Mouse (Mus musculus) adrenal gland, postnatal 14 days (tissue): Measurements from ENCODE around the gene Gm10271. TPM values are rescaled to one million over a fixed set of nuclear protein-coding genes. Genes with fewer than 3 reads are reported as not detected.

ENCODE experiments used
- DNase-seq: peaks from one replicate; pipeline ENCODE4 v3.0.0; 2021; ENCODE audit warnings: mixed read lengths
- long read RNA-seq, 2 experiments: library from polyadenylated mRNA; stranded (forward); transcript quantifications; one replicate each; pipeline ENCODE4 v2.0.0; 2021
- total RNA-seq: library from RNA; stranded (reverse); gene quantifications from 2 replicates; pipeline ENCODE4 v1.2.3, GENCODE M21; 2021

Gene Gm10271
- total RNA-seq = not detected in 2 replicates
- long read RNA-seq, experiment 1 = 0 reads
- long read RNA-seq, experiment 2 = 0 reads

DNA sequence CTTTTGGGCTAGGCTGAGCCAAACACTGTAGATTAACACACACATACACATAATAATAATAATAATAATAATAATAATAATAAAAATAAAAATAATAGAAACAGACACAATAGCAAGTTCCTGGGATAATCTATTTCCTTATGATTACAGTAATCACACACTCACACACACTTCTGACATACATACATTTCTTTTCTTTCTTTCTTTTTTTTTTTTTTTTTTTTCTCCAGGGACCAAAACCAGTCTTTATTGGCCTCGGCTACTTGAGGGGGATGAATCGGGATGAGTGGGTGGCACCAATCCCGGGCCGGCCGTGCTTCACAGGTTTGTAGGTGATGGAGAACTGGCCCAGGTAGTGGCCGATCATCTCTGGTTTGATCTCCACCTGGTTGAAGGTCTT is at the start of gene Gm10271:
Gm10271 (minus strand) TSS at position 101 of the 400 bp plus-strand sequence.
- DNase-seq = no peak

DNA sequence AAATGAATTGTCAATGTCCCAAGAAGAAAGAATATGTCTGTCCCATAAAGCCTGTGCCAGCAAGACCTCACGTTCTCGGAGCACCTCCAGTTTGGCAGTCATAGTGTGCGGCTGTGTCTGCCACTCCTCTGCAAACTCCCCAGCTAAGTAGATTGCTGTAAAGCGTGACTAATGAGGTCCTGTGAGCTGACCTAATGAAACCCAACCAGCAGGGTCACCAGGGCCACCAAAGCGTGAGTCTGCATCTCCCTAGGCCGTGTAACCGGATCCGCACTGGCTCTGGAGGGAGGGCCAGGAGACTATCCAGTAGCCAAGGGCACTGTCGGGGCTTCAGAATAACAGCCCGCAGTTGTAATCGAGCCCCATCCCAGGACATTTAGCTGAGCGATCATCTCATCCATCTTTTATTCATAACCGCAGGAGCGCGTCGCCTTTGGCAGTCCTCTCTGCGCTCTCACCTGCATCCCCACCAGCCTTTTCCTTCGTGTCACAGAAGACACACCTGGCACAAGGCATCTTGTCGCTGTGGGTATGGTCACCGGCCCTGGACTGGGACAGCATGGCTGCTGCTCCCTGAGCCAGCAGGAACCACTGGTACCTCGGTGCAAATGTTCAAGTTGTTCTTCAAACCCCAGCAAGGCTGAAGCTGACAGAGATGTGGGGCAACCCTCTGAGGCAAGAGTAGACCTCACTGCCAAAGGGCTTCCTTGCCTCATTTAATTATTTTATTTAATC is 48.8 kb upstream of the Gm10271 start:
- DNase-seq = peak; percentile 35

DNA sequence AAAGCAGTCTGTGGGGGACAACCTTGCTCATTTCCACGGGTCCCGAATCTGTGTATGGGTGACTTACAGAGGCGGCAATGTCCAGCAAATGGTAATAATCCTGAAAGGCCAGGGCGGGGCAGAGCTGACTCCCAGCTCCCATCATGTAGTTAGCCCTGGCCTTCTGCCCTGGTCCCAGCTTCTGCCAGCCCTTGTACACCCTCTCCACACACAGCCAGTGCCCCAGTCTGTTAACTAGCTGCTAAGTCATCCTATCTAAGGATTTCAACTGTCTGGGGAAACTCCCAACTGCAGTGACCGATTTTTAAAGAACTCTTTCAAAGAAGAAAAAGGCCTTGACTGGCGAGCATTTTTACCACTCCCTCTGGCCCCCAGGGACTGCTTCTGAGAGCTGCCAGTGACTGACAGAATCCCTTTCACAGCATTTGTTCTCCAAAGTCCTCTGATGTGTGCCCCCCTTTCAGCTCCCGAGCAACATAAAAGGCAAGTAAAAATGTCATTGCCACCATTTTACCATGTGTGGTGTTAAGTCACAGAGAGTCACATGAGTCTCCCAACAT is 46.0 kb upstream of the Gm10271 start:
- no peak for DNase-seq

DNA sequence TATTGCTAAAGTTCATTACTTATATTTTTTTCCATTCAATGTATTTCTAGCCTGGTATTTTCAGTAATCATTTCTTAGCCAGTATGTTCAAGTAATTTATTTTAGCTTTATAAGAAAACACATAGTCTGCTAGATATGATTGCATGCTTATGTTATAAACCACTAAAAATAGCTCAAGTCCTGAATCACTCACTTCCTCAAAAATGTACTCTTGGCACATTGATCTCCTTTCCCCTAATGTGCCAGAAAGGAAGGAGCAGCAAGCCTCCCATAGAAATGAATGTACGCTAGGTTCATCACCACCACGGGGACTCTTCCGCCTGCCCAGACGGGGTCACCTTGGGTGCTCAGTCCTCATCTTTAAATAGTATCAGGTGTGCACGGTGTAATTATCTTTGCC is 42.2 kb upstream of the Gm10271 start:
- no peak for DNase-seq

DNA sequence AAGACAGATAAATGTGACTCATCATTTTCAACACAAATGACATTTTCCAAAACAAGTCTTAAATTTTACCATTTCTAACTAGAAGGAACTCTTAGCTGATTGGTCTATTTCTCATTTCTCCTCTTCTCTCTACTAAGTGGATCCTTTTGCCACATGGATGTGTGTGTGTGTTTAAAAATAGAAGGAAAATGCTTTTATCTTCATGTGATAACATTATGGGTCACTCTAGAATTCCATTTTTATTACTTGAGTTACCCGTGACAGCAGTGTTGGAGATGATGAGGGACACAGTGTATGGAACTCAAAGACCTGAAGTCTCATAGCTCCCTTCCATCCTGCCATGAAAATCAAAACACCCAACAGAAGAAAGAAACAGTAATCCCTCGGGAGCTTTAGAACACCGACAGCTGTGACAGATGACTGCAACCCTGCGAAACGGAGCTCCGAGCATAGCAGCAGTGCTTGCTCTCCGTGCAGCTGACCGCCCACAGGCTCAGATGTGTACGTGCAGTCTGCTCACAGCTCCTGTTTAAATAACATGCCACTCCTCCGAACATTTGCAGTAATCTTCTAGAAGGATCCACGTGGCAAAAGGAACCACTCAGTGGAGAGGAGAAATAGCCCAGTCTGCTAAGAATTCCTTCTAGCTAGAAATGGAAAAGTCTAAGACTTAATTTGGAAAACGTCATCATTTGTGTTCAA is 41.4 kb upstream of the Gm10271 start:
- peak; percentile 26 for DNase-seq

DNA sequence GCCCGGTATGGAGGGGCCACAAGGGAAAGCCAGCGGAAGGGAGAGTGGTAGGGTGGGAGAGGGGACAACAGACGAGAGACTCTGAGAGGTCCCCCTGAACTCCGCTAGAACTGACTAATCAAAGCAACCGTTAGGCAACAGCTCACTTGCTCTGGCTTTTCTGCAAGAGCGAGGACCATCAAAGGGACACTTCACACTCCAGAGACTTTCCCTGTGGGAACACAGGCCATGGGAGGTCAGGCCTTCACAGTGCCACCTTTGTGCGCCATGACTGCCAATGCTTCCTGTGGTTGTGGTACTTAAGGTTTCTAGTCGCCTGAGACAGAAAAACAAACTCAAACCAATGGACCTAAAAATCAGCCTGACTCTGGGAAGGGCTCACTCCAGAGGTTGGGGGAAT is 38.6 kb upstream of the Gm10271 start:
- no peak for DNase-seq

DNA sequence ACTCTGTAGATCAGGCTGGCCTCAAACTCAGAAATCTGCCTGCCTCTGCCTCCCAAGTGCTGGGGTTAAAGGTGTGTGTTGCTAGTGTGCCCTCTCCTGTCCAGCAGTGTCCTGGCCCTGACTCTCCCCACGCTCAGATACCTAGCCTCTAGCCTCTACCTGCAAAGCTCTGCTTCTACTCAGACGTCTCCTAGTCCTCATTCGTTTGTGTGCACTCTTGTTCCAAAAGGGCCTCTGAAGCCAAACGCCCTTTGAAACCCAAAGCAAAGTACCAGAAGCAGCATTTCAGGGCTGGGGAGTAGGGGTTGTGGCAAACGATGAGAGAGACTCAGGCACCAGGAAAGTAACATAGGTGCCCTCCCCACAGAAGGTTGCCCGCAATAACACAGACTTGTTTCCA is 37.3 kb upstream of the Gm10271 start:
- DNase-seq = no peak

DNA sequence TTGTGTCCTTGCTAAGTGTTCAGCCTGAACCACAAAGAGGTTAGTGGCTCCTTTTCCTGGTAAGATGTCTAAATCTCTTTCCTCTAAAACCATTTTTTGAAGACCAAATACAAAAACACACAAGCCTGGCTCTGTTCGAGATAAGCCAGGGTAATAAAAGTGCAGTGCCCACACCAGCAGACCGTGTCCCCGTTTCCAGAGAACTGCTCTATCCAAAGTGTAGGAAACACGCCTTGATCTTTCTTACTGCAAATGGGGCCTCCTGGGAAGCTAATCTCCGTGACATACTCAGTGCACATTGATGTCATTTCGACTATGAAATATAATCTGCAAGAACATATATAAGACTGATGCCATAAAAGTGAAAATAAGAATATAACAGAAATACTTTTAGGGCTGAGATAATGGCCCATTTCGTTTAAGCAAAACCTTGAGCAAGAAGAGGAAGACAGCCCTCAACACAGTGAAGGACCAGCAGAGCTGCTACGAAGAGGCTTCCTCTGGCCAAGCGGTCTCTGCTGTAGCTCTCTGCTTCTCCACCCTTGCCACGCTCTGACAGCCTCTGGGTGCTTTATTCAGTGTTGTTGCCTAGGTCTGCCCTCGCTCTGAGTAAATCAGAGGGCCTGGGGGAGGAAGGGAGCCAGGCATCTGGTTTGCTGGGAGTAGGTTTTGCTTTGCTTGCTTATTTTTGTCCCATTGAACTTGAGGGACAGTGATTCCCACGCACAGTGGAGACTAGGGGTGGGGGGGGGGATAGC is 33.5 kb upstream of the Gm10271 start:
- no peak for DNase-seq

DNA sequence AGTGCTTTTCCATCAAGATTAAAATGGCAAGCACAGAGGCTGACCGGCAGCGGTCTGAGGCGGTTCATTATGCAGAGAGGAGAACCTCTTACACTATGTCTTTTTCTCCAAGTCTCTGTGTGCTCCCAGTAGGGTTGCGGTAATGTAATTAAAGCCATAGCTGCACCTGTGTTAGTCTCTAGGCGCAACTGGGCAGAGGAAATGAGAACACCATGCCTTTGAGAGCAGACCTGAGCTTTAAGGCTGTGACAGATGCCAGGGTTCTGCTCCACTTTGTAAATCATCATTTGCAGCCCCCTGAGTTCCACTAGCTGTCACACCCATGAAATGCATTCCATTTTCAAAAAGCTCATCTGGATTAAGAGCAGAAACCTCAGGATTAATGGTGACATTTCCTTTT is 32.3 kb upstream of the Gm10271 start:
- no peak for DNase-seq

DNA sequence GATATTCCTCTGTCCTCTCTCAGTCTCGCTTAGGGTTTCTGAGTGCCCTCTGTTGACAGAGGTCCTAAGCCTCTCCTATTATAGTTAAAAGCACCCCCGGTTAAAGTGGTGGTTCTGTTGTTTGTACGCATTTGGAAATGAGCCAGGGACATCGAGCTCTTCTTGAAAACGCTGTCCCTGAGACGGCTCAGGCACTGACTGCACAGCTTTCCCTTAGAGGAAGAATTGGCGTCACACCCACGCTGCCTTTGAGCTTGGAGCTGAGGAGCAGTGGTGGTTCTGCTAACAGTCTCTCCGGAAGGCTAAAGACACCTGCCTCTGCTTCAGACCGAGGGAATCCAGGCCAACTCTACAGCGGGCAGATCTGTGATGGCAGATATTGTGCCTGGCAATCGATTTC is 28.6 kb upstream of the Gm10271 start:
- peak; percentile 44 for DNase-seq

DNA sequence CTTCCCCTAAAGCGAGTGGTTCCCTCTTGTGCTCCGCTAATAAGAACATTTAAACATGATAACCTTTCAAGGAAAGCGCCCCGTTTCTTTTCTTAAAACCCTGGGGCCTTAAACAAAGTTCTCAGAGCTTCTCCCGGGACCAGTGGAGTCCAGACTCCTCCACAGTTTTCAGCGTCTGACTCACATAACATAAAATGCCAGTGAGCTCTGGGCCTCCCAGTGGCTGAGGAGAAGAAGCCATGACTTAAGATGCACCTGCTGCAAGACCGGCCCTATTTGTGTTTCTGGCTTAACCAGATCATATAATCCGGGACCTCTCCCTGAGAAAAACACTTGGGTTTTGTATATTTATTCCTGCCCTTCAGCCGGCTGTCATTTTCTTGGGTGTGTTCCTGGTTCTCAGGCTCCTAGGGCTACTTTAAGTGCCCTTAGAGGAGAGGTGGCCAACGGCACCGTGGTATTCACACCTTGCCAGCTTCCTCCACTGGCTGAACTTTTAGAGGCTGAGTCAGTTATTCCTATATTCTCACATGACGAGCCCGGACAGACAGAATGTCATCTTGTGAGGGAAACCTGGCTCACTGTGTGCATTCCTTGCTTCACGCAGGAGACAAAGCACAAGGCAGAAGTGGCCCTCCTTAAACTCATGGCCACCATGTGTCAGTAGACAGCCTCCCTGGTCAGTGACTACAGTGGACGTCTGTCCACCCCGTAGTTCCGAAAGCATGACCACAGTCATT is 26.5 kb upstream of the Gm10271 start:
- no peak for DNase-seq

DNA sequence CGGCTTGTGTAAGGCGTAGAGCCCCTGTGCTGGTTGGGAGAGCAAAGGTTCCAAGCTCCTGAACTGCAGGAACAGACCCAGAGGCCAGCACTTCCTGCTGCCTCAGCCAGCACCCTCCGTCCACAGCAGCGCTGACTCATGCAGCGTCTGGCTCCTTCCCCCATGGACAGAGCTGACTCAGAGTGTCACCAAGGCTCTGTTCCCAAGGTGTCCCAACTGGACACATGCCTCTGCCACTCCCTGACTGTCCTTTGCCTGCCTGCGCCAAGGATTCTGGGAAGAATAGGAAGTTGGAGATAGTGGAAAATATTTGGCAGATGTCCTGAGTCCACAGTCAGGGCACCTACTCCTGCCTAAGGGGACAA is 23.8 kb upstream of the Gm10271 start:
- DNase-seq = peak; percentile 92

DNA sequence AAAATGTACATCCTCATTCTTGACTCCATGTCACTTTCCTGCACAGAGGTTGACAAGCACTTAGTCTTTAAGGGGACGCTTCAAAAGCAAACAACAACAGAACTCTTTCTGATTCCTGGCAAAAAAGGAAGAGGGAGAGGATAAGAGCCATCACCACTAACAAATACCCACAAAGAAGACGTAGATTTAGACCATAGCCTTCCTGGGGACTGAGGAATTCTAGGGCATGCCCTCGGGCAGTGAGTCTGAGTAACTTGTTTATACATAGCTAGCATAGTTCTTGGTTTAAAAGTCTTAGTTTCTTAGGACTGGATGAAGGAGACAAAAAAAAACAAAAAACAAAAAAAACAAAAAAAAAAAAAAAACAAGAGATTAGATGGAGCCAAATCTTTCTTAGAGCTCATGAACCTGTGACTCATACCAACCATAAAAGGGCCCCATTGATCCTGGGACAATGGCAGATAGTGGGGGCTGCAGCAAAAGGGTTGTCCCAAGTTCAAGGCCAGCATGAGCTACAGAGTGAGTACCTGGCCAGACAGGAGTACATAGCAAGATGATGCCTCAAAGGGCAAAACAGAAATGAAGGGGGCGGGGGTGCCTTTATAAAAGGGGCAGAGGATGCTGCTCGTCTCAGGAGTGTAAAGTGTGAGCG is 23.3 kb upstream of the Gm10271 start:
- no peak for DNase-seq

DNA sequence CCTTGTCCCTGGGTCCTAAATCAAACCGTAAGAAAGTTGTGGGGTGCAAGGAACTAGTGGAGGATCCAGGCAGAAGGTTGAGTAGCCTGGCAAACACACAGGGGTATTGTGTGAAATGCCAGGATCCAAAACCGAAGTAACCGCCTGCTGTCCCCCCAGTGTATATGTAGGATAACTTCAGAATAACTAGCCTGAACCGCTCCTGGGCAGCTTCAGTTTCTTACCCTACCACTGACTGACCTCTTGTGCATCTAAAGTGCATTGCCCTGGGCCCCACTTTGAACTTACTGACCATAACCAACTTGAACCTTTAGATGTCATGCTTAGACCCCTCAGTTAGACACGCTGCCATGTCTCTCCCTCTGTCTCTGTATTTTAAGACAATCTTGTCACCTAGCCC is 22.8 kb upstream of the Gm10271 start:
- DNase-seq = no peak

DNA sequence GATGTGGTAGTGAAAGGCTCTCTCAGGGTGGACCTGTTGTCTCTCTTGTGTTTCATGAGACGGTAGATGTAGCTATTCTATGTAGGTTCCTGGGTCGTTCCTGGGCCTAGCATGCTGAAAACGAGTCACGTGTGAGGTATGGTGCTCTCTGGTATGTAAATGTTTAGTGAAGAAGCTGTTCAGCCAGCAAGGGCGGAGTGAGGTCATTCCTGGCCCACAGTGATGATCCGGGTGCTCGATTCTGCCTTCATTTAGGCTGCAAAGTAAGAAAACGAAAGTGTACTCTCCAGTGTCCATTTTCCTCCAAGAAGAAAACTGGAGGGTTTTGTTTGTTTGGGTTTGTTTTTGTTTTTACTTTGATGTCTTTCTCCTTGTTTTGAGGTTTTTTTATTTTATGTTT is 21.6 kb upstream of the Gm10271 start:
- DNase-seq = no peak

DNA sequence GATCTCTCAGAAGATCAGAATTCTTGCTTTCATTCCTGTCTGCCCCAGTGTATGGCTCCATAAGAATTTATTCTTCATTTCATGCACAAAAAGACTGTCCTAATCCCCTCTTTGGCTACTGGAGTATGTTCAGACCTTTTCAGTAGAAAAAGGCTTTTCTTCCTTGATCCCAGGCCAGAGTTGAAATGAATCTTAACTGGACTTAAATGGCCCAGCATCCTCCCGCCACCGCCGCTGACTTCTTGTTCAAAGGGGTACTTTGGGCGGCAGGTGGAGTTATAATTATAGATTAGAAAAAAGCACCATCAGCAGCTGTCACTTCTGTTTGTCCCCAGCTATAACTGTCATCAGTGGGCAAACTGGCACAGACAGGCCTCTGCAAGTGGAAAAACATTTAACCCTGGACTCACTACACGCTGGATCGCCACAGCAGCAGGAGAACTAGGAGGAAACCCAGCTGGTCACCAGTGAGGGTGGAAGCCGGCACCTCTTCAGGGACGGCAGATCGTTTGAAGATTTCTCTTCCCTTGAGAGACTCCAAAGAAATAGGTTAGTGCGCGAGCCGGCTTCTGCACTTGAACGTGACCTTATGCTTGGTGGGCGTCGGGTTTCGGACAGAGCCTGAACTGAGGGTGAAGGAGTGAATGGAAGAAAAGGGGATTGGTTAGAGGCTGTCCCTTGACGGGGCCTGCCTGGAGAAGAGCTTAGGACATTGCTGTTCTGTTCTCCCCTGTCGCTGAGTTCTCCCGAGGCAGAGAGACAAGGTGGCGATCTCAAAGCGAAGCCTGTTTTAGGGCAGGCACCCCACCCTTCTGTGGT is 14.1 kb upstream of the Gm10271 start, which contains the start of gene Best3:
Best3 (plus strand) TSS at position 51 of the 819 bp plus-strand sequence.
- peak; percentile 13 for DNase-seq

DNA sequence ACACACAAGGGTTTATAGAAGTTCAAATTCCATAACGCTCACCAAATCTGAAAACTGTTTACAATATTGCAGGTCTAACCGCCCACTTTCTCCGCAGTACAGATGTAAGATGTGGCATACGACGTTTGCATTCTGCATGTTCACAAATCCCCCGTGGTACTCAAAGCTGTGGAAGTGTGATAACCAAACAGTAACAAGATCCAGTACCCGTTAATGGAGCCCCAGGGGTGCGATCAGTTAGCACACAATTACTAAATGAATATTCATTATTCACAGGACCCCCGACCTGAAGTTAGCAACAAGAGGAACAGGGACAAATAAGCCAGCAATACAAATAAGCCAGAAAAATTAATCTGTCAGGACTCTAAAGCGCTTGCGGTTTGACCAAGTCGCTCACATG is 12.4 kb upstream of the Gm10271 start:
- DNase-seq = no peak

DNA sequence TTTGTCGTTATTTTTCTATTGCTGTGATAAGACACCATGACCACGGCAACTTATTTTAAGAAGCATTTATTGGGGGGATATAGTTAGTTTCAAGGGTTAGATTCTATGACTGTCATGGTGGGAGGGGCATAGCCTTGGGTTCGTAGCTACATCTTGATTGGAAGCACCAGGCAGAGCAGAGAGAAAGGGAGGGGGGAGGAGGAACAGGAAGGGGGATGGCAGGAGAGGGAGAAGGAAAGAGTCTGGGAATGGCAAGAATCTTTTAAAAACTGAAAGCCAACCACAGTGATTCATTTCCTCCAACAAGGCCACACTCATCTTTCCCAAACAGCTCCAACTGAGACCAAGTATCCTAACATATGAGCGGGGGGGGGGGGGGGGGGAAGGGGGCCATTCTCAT is 10.1 kb upstream of the Gm10271 start:
- DNase-seq = no peak

DNA sequence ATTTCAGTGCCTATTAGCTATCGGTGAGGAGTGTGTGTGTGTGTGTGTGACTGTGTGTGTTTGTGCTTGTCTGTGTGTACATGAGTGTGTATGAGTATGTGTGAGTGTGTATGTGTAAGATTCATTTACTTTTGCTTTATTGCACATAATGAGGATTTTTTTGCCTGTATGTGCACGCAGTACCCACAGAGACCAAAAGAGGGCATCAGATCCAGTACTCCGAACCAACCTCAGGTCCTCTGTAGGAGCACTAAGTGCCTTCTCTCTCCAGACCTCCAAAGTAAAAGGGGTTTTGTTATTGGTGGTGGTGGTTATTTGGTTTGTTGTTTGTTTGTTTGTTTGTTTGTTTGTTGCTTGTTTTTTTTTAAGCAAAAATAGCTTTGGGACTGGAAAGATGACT is 8.5 kb upstream of the Gm10271 start:
- peak; percentile 39 for DNase-seq

DNA sequence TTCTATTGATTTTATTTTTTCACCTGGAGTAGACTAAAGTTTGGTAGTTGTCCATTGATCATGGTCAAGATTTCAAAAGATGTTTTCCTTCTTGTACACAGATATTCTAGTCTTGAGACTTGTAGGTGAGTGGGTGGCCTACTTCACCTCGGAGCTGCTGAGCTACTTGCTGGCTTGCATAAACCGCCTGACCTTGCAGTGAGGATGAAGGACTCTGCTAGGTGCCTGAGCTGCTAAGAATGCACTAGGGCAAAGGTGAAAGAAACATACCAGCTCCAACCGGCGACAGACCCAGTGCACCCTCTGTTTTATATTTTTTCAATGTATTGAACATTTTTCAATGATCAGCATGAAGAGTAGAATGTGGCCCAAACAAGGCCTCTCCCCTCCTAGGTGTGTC is 7.9 kb upstream of the Gm10271 start:
- DNase-seq = no peak

DNA sequence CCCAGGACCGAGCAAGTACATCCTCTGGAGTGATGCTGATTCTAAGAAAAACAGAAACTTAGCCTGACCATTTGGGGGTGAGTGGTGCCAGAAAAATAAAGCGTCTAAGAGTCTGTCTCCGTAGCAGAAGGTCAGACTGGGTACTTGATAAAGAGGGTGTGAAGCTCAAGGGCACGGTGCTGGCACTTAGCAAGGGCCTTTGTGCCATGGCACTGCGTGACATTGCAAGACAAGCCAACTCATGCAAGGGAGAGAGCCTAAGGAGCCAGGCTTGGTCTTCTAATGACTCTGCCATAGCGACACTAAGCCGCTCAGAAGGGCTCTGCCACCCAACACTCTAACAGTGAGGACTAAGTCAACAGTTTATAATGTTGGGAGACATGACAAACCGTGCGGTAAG is 6.4 kb upstream of the Gm10271 start:
- DNase-seq = peak; percentile 63
